Mouse (Mus musculus): ENCODE measurements around the gene Ckmt1. TPM values are rescaled to one million over a fixed set of nuclear protein-coding genes. Genes with fewer than 3 reads are reported as not detected.
"Not testable (repeated sequence)": the region's sequence is repeated elsewhere in the genome, so short reads cannot be mapped to it uniquely, and the experiment has no call there.

Gene Ckmt1
- polyA plus RNA-seq, 1 experiment from 2014 or later = 19.5 TPM

DNA sequence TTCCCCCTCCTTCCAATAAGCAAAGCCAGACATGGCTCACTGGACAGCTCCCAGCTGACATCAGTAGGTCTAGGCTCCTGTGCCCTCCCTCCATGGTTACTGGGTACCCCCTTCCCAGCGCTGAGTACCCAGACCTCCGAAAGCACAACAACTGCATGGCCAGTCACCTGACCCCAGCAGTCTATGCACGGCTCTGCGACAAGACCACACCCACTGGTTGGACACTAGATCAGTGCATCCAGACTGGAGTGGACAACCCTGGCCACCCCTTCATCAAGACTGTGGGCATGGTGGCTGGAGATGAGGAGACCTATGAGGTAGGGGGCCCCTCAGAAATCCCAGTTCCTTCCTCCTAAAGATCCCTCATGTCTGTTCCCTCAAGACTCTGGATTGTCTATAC lies 1.9 kb downstream of the Ckmt1 start:
- H3K4me3 ChIP-seq = no peak overlapping the region
- WGBS = 55% methylated on average over 4 of the region's 4 CpGs
- H3K4me1 ChIP-seq = peaks cover 13% of the 10 kb centered on the region
- ATAC-seq (ENCODE audit: low FRiP score) = no peak
- no peaks in the 10 kb centered on the region for H3K9me3 ChIP-seq (replicated peaks)
- no peak overlapping the region for H3K27ac ChIP-seq
- peaks cover 28% of the 10 kb centered on the region for H3K27me3 ChIP-seq
- no peak overlapping the region for H3K9ac ChIP-seq
- H3K36me3 ChIP-seq = no peaks in the 10 kb centered on the region
- H3K4me2 ChIP-seq (replicated peaks) = peak overlapping the region; percentile 53; the same call in 1 of the 2 replicates

DNA sequence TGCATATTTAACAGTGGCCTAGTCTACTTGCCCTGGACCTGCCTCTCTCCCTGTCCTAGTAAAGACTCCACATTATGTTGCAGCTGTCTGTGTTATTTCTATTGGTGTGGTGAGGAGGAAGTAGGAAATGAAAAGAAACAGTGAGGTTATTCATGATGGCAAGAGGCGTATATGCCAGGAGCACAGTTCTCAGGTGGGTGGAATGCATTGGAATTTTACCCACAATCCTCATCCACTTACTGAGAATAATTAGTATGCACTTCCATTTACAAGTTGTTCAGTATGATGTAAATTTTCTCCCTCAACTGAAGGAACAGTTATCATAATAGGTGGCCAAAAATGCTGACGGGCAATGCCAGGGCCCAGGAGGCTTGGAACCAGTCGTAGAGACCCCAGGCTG lies 6.1 kb downstream of the Ckmt1 start:
- H3K9ac ChIP-seq = no peak overlapping the region
- no peak for ATAC-seq (ENCODE audit: low FRiP score)
- H3K27ac ChIP-seq = no peak overlapping the region
- H3K4me2 ChIP-seq (replicated peaks) = no peak overlapping the region
- WGBS = 81% methylated on average over 3 of the region's 3 CpGs
- H3K4me1 ChIP-seq = peaks cover 3% of the 10 kb centered on the region; the same call in 1 of the 2 replicates
- no peaks in the 10 kb centered on the region for H3K9me3 ChIP-seq (replicated peaks)
- no peaks in the 10 kb centered on the region for H3K36me3 ChIP-seq
- H3K4me3 ChIP-seq = no peak overlapping the region
- peaks cover 8% of the 10 kb centered on the region for H3K27me3 ChIP-seq

DNA sequence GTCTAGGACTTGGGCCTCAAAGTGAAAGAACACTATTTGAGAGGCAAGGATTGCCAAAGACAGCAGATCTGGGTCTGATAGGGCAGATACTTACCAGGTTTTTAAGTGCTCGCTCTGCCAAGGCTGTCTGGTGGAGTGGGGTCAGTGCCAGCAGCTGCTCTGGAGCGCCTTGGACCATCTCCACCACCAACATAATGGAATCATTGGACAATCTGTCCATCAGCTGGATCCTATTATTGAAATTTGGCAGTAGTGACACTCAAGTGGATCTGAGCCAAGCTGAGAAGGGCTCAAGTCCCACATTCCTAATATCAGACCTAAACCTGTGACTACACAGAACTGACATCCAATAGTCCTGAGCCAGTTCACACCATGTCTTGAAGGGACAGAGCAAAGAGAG lies 11.3 kb downstream of the Ckmt1 start:
- H3K27ac ChIP-seq = no peak overlapping the region
- H3K9ac ChIP-seq = no peak overlapping the region
- H3K36me3 ChIP-seq = no peaks in the 10 kb centered on the region
- 0 out of 2 replicates have a peak, but pooled peaks cover 2% of the 10 kb centered on the region for H3K9me3 ChIP-seq (replicated peaks)
- H3K4me3 ChIP-seq = no peak overlapping the region
- no peaks in the 10 kb centered on the region for H3K4me1 ChIP-seq
- no peak for ATAC-seq (ENCODE audit: low FRiP score)
- WGBS = 91% methylated on average over 2 of the region's 2 CpGs
- no peak overlapping the region for H3K4me2 ChIP-seq (replicated peaks)
- H3K27me3 ChIP-seq = no peaks in the 10 kb centered on the region

DNA sequence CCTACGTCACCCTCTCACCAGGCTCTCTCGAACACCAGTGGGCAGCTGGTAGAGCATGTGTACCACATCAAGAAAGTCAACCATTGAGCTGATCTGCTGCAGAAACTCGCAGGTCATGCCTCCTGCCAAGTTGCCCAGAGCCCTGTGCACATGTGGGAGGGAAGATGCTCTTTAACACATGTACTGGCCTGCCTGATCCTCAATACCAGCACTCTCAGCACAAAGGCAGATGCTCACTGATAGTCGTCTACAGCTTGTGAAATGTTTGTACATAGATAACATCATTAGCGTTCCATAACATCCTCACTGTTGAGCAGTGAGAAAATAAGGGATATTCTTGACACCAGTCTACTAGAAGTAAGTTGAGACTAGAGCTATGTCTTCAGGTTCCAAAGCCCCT lies 13.4 kb downstream of the Ckmt1 start:
- Histone ChIP-seq H3K36me3 (no peaks in the 10 kb centered on the region), H3K27ac (no peak overlapping the region), H3K9me3 (replicated peaks) (0 out of 2 replicates have a peak, but pooled peaks cover 2% of the 10 kb centered on the region), H3K4me3 (no peak overlapping the region), H3K4me1 (no peaks in the 10 kb centered on the region), H3K4me2 (replicated peaks) (no peak overlapping the region), H3K9ac (no peak overlapping the region), H3K27me3 (no peaks in the 10 kb centered on the region)
- WGBS = 86% methylated on average over 5 of the region's 5 CpGs
- no peak for ATAC-seq (ENCODE audit: low FRiP score)

DNA sequence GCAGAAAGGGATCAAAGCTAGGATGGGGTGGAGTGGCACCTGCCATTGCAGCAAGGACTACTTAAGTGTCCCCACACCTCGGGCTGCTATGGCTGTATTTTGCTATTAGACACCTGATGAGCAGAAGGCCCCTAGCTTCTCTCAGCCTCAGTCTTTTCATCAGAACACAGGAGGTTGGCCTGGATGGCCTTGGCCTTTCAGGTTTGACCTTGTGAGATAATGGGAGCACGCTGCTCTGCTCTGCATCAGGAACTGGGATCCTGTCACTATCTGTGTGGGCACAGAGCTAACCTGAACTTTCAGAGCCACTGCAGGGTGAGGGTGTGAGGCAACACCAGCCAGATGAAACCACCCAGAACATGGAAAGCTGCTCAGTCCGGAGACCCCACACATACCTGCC lies 14.8 kb downstream of the Ckmt1 start:
- ATAC-seq (ENCODE audit: low FRiP score) = no peak
- Histone ChIP-seq H3K27ac (no peak overlapping the region), H3K4me3 (no peak overlapping the region), H3K27me3 (no peaks in the 10 kb centered on the region), H3K9me3 (replicated peaks) (0 out of 2 replicates have a peak, but pooled peaks cover 2% of the 10 kb centered on the region), H3K9ac (no peak overlapping the region), H3K4me1 (no peaks in the 10 kb centered on the region), H3K36me3 (no peaks in the 10 kb centered on the region), H3K4me2 (replicated peaks) (no peak overlapping the region)
- WGBS = 83% methylated on average over 3 of the region's 3 CpGs

DNA sequence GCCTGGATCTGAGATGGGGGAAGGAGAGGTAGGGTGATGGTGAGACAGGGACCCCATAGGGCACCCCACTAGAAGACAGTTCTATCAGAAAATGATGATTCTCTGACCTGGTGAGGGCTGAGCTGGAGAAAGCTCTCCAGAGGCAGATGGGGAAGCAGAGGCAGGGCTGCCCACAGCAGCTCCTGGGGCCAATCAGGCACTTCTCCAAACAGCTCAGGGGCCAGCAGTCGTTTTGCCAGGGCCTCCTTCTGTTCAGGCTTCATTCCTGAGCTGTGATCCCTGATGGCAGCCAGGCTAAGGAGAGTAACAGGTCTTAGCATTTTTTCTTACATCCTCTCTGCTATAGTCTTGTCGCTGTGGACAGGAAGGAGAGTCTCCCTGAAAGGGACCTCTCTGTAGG lies 17.3 kb downstream of the Ckmt1 start:
- no peaks in the 10 kb centered on the region for H3K27me3 ChIP-seq
- H3K4me1 ChIP-seq = no peaks in the 10 kb centered on the region
- H3K9ac ChIP-seq = no peak overlapping the region
- no peak overlapping the region for H3K27ac ChIP-seq
- H3K9me3 ChIP-seq (replicated peaks) = no peaks in the 10 kb centered on the region
- no peak for ATAC-seq (ENCODE audit: low FRiP score)
- 52% methylated on average over 2 of the region's 2 CpGs for WGBS
- H3K36me3 ChIP-seq = no peaks in the 10 kb centered on the region
- H3K4me3 ChIP-seq = no peak overlapping the region
- H3K4me2 ChIP-seq (replicated peaks) = no peak overlapping the region

DNA sequence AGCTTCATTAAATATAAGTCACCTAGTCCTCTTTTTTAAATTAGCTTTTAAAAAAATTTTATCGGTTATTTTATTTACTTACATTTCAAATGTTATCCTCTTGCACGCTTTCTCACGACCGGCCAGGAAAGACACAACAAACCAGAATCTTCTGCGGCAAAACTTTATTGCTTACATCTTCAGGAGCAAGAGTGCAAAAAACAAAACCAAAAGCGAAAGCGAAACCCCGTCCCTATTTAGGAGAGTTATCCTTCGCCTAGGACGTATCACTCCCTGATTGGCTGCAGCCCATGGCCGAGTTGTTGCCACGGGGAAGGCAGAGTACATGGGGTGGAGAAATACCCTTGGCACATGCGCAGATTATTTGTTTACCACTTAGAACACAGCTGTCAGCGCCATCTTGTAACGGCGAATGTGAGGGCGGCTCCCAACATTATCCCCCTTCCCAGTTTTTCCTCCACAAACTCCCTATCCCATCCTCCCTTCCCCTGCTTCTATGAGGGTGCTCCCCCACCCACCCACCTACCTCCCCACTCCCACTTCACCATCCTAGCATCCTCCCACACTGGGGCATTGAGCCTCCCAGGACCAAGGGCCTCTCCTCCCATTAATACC lies 29.6 kb downstream of the Ckmt1 start, which contains the start of gene Strc:
TSS of gene Strc (minus strand) at position 208 of the 615 bp plus-strand sequence.
- H3K27me3 ChIP-seq; H3K9me3 ChIP-seq (replicated peaks); H3K9ac ChIP-seq; H3K4me2 ChIP-seq (replicated peaks); ATAC-seq (ENCODE audit: low FRiP score); H3K36me3 ChIP-seq; H3K4me1 ChIP-seq; H3K4me3 ChIP-seq; H3K27ac ChIP-seq: not testable (repeated sequence)
- WGBS = 95% methylated on average over 17 of the region's 17 CpGs

DNA sequence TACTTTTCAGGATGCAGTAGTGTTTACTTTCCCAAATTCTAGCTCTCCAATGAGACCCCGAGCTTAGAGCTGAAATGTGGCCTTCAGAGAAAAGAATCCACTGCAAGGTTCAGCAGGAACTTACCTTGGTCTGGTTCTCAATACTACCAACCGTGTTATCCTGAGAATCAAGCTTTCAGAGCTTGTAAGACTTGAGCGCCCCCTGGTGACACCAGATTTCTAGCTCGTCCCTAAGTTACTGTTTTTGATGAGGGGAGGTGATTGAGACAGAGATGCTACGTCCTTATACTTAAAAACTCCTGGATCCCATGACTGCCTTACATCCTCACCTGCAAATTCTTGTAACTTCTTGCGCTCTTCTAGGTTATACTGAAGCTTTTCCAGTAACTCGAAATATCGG lies 39.1 kb downstream of the Ckmt1 start:
- whole genome bisulfite sequencing = 16% methylated on average over 8 of the region's 8 CpGs
- H3K36me3 ChIP-seq = no peaks in the 10 kb centered on the region
- no peak overlapping the region for H3K9ac ChIP-seq
- H3K27me3 ChIP-seq = no peaks in the 10 kb centered on the region
- H3K4me2 ChIP-seq (replicated peaks) = no peak overlapping the region
- H3K27ac ChIP-seq = no peak overlapping the region
- H3K4me3 ChIP-seq = no peak overlapping the region
- ATAC-seq (ENCODE audit: low FRiP score) = no peak
- no peaks in the 10 kb centered on the region for H3K9me3 ChIP-seq (replicated peaks)
- H3K4me1 ChIP-seq = no peaks in the 10 kb centered on the region

DNA sequence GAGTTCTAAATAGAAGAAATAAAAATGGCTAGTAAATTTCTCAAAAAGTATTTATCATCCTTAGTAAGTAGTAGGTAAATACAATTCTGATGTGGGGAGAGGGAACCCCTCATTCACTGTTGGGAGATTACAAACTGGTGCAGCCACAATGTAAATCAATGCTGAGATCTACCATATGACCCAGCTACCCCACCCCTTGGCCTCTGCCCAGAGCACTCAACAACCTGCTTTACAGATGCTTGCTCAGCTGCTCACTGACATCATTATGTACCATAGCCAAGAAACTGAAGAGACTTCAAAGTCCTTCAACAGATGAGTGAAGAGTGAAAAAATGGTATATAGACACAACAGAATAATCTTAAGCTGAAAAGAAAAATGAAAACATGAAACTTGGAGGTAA lies 45.8 kb downstream of the Ckmt1 start:
- Histone ChIP-seq H3K36me3 (no peaks in the 10 kb centered on the region), H3K9me3 (replicated peaks) (no peaks in the 10 kb centered on the region), H3K27ac (no peak overlapping the region), H3K4me3 (no peak overlapping the region), H3K9ac (no peak overlapping the region), H3K27me3 (no peaks in the 10 kb centered on the region), H3K4me2 (replicated peaks) (no peak overlapping the region), H3K4me1 (no peaks in the 10 kb centered on the region)
- ATAC-seq (ENCODE audit: low FRiP score) = no peak

DNA sequence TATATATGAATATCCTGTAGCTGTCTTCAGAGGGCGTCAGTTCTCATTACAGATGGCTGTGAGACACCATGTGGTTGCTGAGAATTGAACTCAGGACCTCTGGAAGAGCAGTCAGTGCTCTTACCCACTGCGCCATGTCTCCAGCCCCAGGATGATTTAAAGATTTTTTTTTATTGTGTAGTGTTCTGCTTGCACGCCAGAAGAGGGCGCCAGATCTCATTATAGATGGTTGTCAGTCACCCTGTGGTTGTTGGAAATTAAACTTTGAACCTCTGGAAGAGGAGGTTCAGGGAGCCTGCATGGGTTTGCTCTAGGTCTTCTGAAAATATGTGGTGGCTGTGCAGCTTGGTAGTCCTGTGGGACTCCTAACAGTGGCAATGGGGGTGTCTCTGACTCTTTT lies 50.6 kb downstream of the Ckmt1 start:
- Histone ChIP-seq H3K27me3 (no peaks in the 10 kb centered on the region), H3K9me3 (replicated peaks) (no peaks in the 10 kb centered on the region), H3K4me3 (no peak overlapping the region), H3K36me3 (no peaks in the 10 kb centered on the region), H3K4me2 (replicated peaks) (no peak overlapping the region), H3K9ac (no peak overlapping the region), H3K27ac (no peak overlapping the region), H3K4me1 (0 out of 2 replicates have a peak, but pooled peaks cover 2% of the 10 kb centered on the region)
- WGBS = 33% methylated on average over 4 of the region's 4 CpGs
- ATAC-seq (ENCODE audit: low FRiP score) = no peak

DNA sequence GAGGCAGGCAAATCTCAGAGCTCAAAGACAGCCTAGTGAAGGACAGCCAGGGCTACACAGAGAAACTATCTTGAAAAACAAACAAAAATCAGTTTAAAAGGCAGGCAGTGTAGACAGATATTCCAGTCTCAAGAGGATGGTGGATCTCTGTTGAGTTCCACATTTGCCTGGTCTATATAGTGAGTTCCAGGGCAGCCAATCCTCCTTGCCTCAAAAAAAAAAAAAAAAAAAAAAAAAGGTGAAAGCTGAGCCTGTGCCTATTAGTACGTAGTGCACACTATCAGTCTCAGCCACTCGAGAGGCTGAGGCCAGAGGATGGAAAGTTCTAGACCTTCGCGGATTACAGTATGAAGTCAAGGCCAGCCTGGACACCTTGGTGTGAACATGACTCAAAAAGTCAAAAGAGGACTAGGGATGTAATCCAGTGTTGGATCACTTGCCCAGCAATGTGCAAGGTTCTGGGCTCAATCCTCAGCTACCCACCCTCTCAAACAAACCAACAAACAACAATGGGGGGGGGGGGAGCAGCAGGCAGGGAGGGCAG lies 55.4 kb downstream of the Ckmt1 start:
- Histone ChIP-seq H3K9ac (peak overlapping the region; percentile 96), H3K4me1 (peaks cover 24% of the 10 kb centered on the region), H3K27me3 (no peaks in the 10 kb centered on the region), H3K36me3 (peaks cover 5% of the 10 kb centered on the region), H3K4me2 (replicated peaks) (peak overlapping the region; percentile 70), H3K9me3 (replicated peaks) (no peaks in the 10 kb centered on the region), H3K27ac (peak overlapping the region; percentile 98), H3K4me3 (peak overlapping the region; percentile 92)
- 13% methylated on average over 4 of the region's 4 CpGs for WGBS
- ATAC-seq (ENCODE audit: low FRiP score) = no peak
